Mouse (Mus musculus): ENCODE measurements around the gene Sephs2. TPM values are rescaled to one million over a fixed set of nuclear protein-coding genes. Genes with fewer than 3 reads are reported as not detected.
A peak's percentile ranks its signal among the peaks of the same experiment; 100 is the strongest.
"Not testable (repeated sequence)": the region's sequence is repeated elsewhere in the genome, so short reads cannot be mapped to it uniquely, and the experiment has no call there.

The Sephs2 gene
- total RNA-seq, 2 experiments from 2014 or later: 92.8 to 115 TPM

- DNase-seq (ENCODE audit: low spot score in 2 of 2): no peak
Measured at GRCm38 (mm10) chr7:127272566-127272965, 1.3 kb downstream of the Sephs2 start.

GRCm38 (mm10) chr7:127271093-127271492 lies 2.8 kb downstream of the Sephs2 start:
- no peak for DNase-seq (ENCODE audit: low spot score in 2 of 2)

- no peak for DNase-seq (ENCODE audit: low spot score in 2 of 2)
Measured at GRCm38 (mm10) chr7:127270666-127271065, 3.2 kb downstream of the Sephs2 start.

GRCm38 (mm10) chr7:127270256-127270655 lies 3.6 kb downstream of the Sephs2 start:
- no peak for DNase-seq (ENCODE audit: low spot score in 2 of 2)

GRCm38 (mm10) chr7:127263526-127263925 lies 10.3 kb downstream of the Sephs2 start:
- no peak for DNase-seq (ENCODE audit: low spot score in 2 of 2)

- no peak for DNase-seq (ENCODE audit: low spot score in 2 of 2)
Measured at GRCm38 (mm10) chr7:127262218-127262961, 11.5 kb downstream of the Sephs2 start.

GRCm38 (mm10) chr7:127260309-127261111 lies 13.3 kb downstream of the Sephs2 start, which contains the start of gene Dctpp1:
TSS of gene Dctpp1 (minus strand) at chr7:127260709.
- DNase-seq (ENCODE audit: low spot score in 2 of 2): peak; percentile 80 to 91

GRCm38 (mm10) chr7:127259186-127259905 lies 14.5 kb downstream of the Sephs2 start:
- DNase-seq (ENCODE audit: low spot score in 2 of 2): no peak

- no peak for DNase-seq (ENCODE audit: low spot score in 2 of 2)
Measured at GRCm38 (mm10) chr7:127256518-127256917, 17.3 kb downstream of the Sephs2 start.

GRCm38 (mm10) chr7:127255965-127256364 lies 17.9 kb downstream of the Sephs2 start:
- DNase-seq (ENCODE audit: low spot score in 2 of 2): no peak

- no peak for DNase-seq (ENCODE audit: low spot score in 2 of 2)
Measured at GRCm38 (mm10) chr7:127255008-127255407, 18.8 kb downstream of the Sephs2 start.

- DNase-seq (ENCODE audit: low spot score in 2 of 2): peak; percentile 79 to 80
Measured at GRCm38 (mm10) chr7:127253821-127254769, 19.8 kb downstream of the Sephs2 start.

- no peak for DNase-seq (ENCODE audit: low spot score in 2 of 2)
Measured at GRCm38 (mm10) chr7:127253341-127253740, 20.5 kb downstream of the Sephs2 start.

- no peak for DNase-seq (ENCODE audit: low spot score in 2 of 2)
Measured at GRCm38 (mm10) chr7:127252414-127252813, 21.4 kb downstream of the Sephs2 start.

GRCm38 (mm10) chr7:127250511-127250910 lies 23.3 kb downstream of the Sephs2 start:
- not testable (repeated sequence) for DNase-seq (ENCODE audit: low spot score in 2 of 2)

GRCm38 (mm10) chr7:127244658-127245510 lies 29.0 kb downstream of the Sephs2 start:
- DNase-seq (ENCODE audit: low spot score in 2 of 2): no peak

GRCm38 (mm10) chr7:127243870-127244657 lies 29.8 kb downstream of the Sephs2 start, which contains the start of gene Zfp771:
TSS of gene Zfp771 (plus strand) at chr7:127244274.
- peak; percentile 90 to 91 for DNase-seq (ENCODE audit: low spot score in 2 of 2)

- DNase-seq (ENCODE audit: low spot score in 2 of 2): no peak
Measured at GRCm38 (mm10) chr7:127243361-127243867, 30.4 kb downstream of the Sephs2 start.
